Mouse (Mus musculus) E14TG2a.4 (cell line): ENCODE data around the gene Polr2a.

Source experiments
- H3K27me3 ChIP-seq: 2 replicates; pipeline ENCODE4 v1.6.1; 2014; ENCODE audit warnings: low read length, control low read depth; ENCODE audit not compliant: insufficient read depth
- H3K36me3 ChIP-seq: 2 replicates; pipeline ENCODE4 v1.6.1; 2014; ENCODE audit warnings: low read length, control low read depth; ENCODE audit not compliant: insufficient read depth
- H3K4me1 ChIP-seq: replicated peaks from 2 replicates; pipeline ENCODE4 v1.6.1; 2014; ENCODE audit warnings: low read depth, low read length, control low read depth
- H3K4me3 ChIP-seq: replicated peaks from 2 replicates; pipeline ENCODE4 v1.5.1; 2014; ENCODE audit warnings: mild to moderate bottlenecking, low read length
- H3K9me3 ChIP-seq: 2 replicates; pipeline ENCODE4 v1.6.1; 2014; ENCODE audit warnings: low read length, control low read depth
- CTCF ChIP-seq: conservative IDR thresholded peaks from 2 replicates; pipeline ENCODE4 v1.5.1; 2014; ENCODE audit warnings: low read length
- NANOG ChIP-seq: IDR thresholded peaks from 2 replicates; pipeline ENCODE4 v1.6.1; 2014; ENCODE audit warnings: borderline replicate concordance, low read length, mixed read lengths
- POU5F1 ChIP-seq: IDR thresholded peaks from 2 replicates; pipeline ENCODE4 v1.6.1; 2014; ENCODE audit warnings: low read length, borderline replicate concordance

Polr2a gene

GRCm38 (mm10) chr11:69758478-69758970 is at the start of gene Polr2a:
Gene Polr2a, minus strand, starts transcription at chr11:69758637.
- TF ChIP-seq POU5F1 = no peak
- no peak for TF ChIP-seq NANOG
- no peak for TF ChIP-seq CTCF
- H3K4me1 ChIP-seq = peaks cover 66% of the 10 kb centered on the region
- H3K9me3 ChIP-seq = no peaks in the 10 kb centered on the region
- no peaks in the 10 kb centered on the region for H3K27me3 ChIP-seq
- H3K36me3 ChIP-seq = peaks cover 30% of the 10 kb centered on the region
- peak within 1 kb of the TSS; percentile 88 for H3K4me3 ChIP-seq

GRCm38 (mm10) chr11:69807641-69808040 is 49.2 kb upstream of the Polr2a start:
- TF ChIP-seq NANOG (no peak), CTCF (no peak), POU5F1 (no peak)
- H3K27me3 ChIP-seq = peaks cover 46% of the 10 kb centered on the region
- no peaks in the 10 kb centered on the region for H3K9me3 ChIP-seq
- peaks cover 32% of the 10 kb centered on the region for H3K4me1 ChIP-seq
- no peak overlapping the region for H3K4me3 ChIP-seq
- no peaks in the 10 kb centered on the region for H3K36me3 ChIP-seq

GRCm38 (mm10) chr11:69806378-69806777 is 47.9 kb upstream of the Polr2a start:
- Histone ChIP-seq H3K27me3 (peaks cover 50% of the 10 kb centered on the region), H3K36me3 (no peaks in the 10 kb centered on the region), H3K4me3 (no peak overlapping the region), H3K4me1 (peaks cover 44% of the 10 kb centered on the region), H3K9me3 (no peaks in the 10 kb centered on the region)
- TF ChIP-seq CTCF = peak; percentile 27
- TF ChIP-seq POU5F1 = no peak
- TF ChIP-seq NANOG = no peak

- Histone ChIP-seq H3K4me1 (peaks cover 55% of the 10 kb centered on the region), H3K9me3 (no peaks in the 10 kb centered on the region), H3K36me3 (no peaks in the 10 kb centered on the region), H3K27me3 (peaks cover 49% of the 10 kb centered on the region), H3K4me3 (peak within 1 kb of the TSS; percentile 83)
- no peak for TF ChIP-seq NANOG
Observed at GRCm38 (mm10) chr11:69804972-69805909, 46.8 kb upstream of the Polr2a start, which contains the start of gene Tmem102. Gene Tmem102, minus strand, starts transcription at chr11:69805624.

GRCm38 (mm10) chr11:69804652-69804940 is 46.2 kb upstream of the Polr2a start:
- TF ChIP-seq NANOG = no peak
- TF ChIP-seq POU5F1 = no peak
- TF ChIP-seq CTCF = no peak
- H3K9me3 ChIP-seq = no peaks in the 10 kb centered on the region
- peaks cover 54% of the 10 kb centered on the region for H3K27me3 ChIP-seq
- peak overlapping the region; percentile 83 for H3K4me3 ChIP-seq
- H3K36me3 ChIP-seq = no peaks in the 10 kb centered on the region
- H3K4me1 ChIP-seq = peaks cover 61% of the 10 kb centered on the region

- H3K27me3 ChIP-seq = peaks cover 58% of the 10 kb centered on the region
- H3K4me1 ChIP-seq = peaks cover 67% of the 10 kb centered on the region
- H3K9me3 ChIP-seq = no peaks in the 10 kb centered on the region
- no peaks in the 10 kb centered on the region for H3K36me3 ChIP-seq
- peak overlapping the region; percentile 83 for H3K4me3 ChIP-seq
- no peak for TF ChIP-seq CTCF
- TF ChIP-seq POU5F1 = no peak
- TF ChIP-seq NANOG = no peak
Observed at GRCm38 (mm10) chr11:69803786-69804651, 45.6 kb upstream of the Polr2a start.

GRCm38 (mm10) chr11:69803328-69803727 is 44.9 kb upstream of the Polr2a start:
- Histone ChIP-seq H3K9me3 (no peaks in the 10 kb centered on the region), H3K4me3 (peak overlapping the region; percentile 83), H3K4me1 (peaks cover 72% of the 10 kb centered on the region), H3K27me3 (peaks cover 61% of the 10 kb centered on the region), H3K36me3 (no peaks in the 10 kb centered on the region)
- no peak for TF ChIP-seq NANOG
- TF ChIP-seq POU5F1 = no peak

- TF ChIP-seq NANOG (no peak), CTCF (no peak), POU5F1 (no peak)
- H3K4me1 ChIP-seq = peaks cover 72% of the 10 kb centered on the region
- no peaks in the 10 kb centered on the region for H3K36me3 ChIP-seq
Observed at GRCm38 (mm10) chr11:69802648-69803105, 44.2 kb upstream of the Polr2a start.

More at GRCm38 (mm10) chr11:69802648-69803105, 44.2 kb upstream of the Polr2a start:
- H3K9me3 ChIP-seq = no peaks in the 10 kb centered on the region
- peak overlapping the region; percentile 83 for H3K4me3 ChIP-seq
- peaks cover 67% of the 10 kb centered on the region for H3K27me3 ChIP-seq
